Mouse (Mus musculus) MEL (cell line): ENCODE results near the gene Fam155a. TPM values are rescaled to one million over a fixed set of nuclear protein-coding genes. Genes with fewer than 3 reads are reported as not detected.

Source experiments
- DNase-seq: peaks from one replicate; pipeline ENCODE4 v3.0.0; 2011; ENCODE audit warnings: low read depth, low spot score
- H3K27ac ChIP-seq: 2 replicates; pipeline ENCODE4 v1.5.1; 2012; ENCODE audit warnings: low read depth, mild to moderate bottlenecking, control low read depth, low read length, moderate library complexity; ENCODE audit not compliant: control insufficient read depth
- H3K27me3 ChIP-seq, 2 experiments: fragments of 150-350 bp in 1 of 2; sonication (generic) in 1 of 2; 2 replicates each; pipeline ENCODE4 v1.6.1; 2012; ENCODE audit warnings: low read length in 2 of 2, mild to moderate bottlenecking in 2 of 2, improper control_type of control experiment in 1 of 2, moderate library complexity in 1 of 2; ENCODE audit not compliant: insufficient read depth in 2 of 2, control insufficient read depth in 1 of 2
- H3K36me3 ChIP-seq, 2 experiments: 2 replicates each; pipeline ENCODE4 v1.6.1; 2012 to 2014; ENCODE audit warnings: low read length in 2 of 2, improper control_type of control experiment in 1 of 2, inconsistent platforms in 1 of 2, mild to moderate bottlenecking in 1 of 2; ENCODE audit not compliant: insufficient read depth in 2 of 2, control insufficient read depth in 1 of 2
- H3K4me1 ChIP-seq, 2 experiments: fragments of 150-350 bp in 1 of 2; sonication (generic) in 1 of 2; 2 replicates each; pipeline ENCODE4 v1.6.1; 2012; ENCODE audit warnings: low read length in 2 of 2, improper control_type of control experiment in 1 of 2, mild to moderate bottlenecking in 1 of 2; ENCODE audit not compliant: insufficient read depth in 2 of 2, control insufficient read depth in 1 of 2
- H3K4me3 ChIP-seq, 2 experiments: fragments of 150-350 bp in 1 of 2; sonication (generic) in 1 of 2; 2 replicates each; pipeline ENCODE4 v1.5.1; 2012; ENCODE audit warnings: low read depth in 2 of 2, low read length in 2 of 2, mild to moderate bottlenecking in 2 of 2, moderate library complexity in 2 of 2, control low read depth in 1 of 2, improper control_type of control experiment in 1 of 2; ENCODE audit not compliant: control insufficient read depth in 1 of 2, insufficient read depth in 1 of 2
- H3K79me2 ChIP-seq: 2 replicates; pipeline ENCODE4 v1.6.1; 2012; ENCODE audit warnings: mild to moderate bottlenecking, low read length, moderate library complexity; ENCODE audit not compliant: control insufficient read depth, poor library complexity, insufficient read depth
- H3K9ac ChIP-seq: 2 replicates; pipeline ENCODE4 v1.6.1; 2012; ENCODE audit warnings: low read depth, mild to moderate bottlenecking, control low read depth, low read length, moderate library complexity; ENCODE audit not compliant: control insufficient read depth, poor library complexity, severe bottlenecking
- H3K9me3 ChIP-seq: fragments of 150-350 bp; sonication (generic); replicated peaks from 2 replicates; pipeline ENCODE4 v1.6.1; 2012; ENCODE audit warnings: mild to moderate bottlenecking, low read length, improper control_type of control experiment, moderate library complexity; ENCODE audit not compliant: insufficient read depth
- CHD1 ChIP-seq: IDR thresholded peaks from 2 replicates; pipeline ENCODE4 v1.6.1; 2012; ENCODE audit warnings: low read depth, mild to moderate bottlenecking, inconsistent platforms, low read length, improper control_type of control experiment
- CHD2 ChIP-seq: IDR thresholded peaks from 2 replicates; pipeline ENCODE4 v1.6.1; 2011; ENCODE audit warnings: low read length, improper control_type of control experiment
- CTCF ChIP-seq, 3 experiments: IDR thresholded peaks in 2 of 3; conservative IDR thresholded peaks in 1 of 3; 2 replicates each; pipeline ENCODE4 v1.5.1; 2011 to 2012; ENCODE audit warnings: low read length in 3 of 3, low read depth in 2 of 3, mild to moderate bottlenecking in 2 of 3, improper control_type of control experiment in 1 of 3, inconsistent platforms in 1 of 3, mixed read lengths in 1 of 3, moderate library complexity in 1 of 3; ENCODE audit not compliant: control insufficient read depth in 1 of 3, insufficient read depth in 1 of 3, poor library complexity in 1 of 3, severe bottlenecking in 1 of 3
- GATA1 ChIP-seq: IDR thresholded peaks from 2 replicates; pipeline ENCODE4 v1.6.1; 2011; ENCODE audit warnings: low read depth, low read length, improper control_type of control experiment
- HCFC1 ChIP-seq: IDR thresholded peaks from 2 replicates; pipeline ENCODE4 v1.6.1; 2012; ENCODE audit warnings: low read depth, mild to moderate bottlenecking, inconsistent platforms, low read length, improper control_type of control experiment, moderate library complexity
- KAT2A ChIP-seq: conservative IDR thresholded peaks from 2 replicates; pipeline ENCODE4 v1.6.1; 2012; ENCODE audit warnings: low read depth, low read length, improper control_type of control experiment, inconsistent platforms
- MAFK ChIP-seq: IDR thresholded peaks from 2 replicates; pipeline ENCODE4 v1.6.1; 2011; ENCODE audit warnings: low read depth, mild to moderate bottlenecking, low read length, improper control_type of control experiment, borderline replicate concordance
- MAX ChIP-seq: IDR thresholded peaks from 2 replicates; pipeline ENCODE4 v1.6.1; 2011; ENCODE audit warnings: low read length, improper control_type of control experiment
- MXI1 ChIP-seq: IDR thresholded peaks from 2 replicates; pipeline ENCODE4 v1.6.1; 2011; ENCODE audit warnings: mild to moderate bottlenecking, low read depth, low read length, improper control_type of control experiment
- NELFE ChIP-seq: IDR thresholded peaks from 2 replicates; pipeline ENCODE4 v1.6.1; 2011; ENCODE audit warnings: low read depth, low read length, improper control_type of control experiment
- NRF1 ChIP-seq: IDR thresholded peaks from 2 replicates; pipeline ENCODE4 v1.6.1; 2014; ENCODE audit warnings: low read depth, mild to moderate bottlenecking, inconsistent platforms, low read length, improper control_type of control experiment, moderate library complexity; ENCODE audit not compliant: poor library complexity, insufficient read depth, severe bottlenecking
- POLR2AphosphoS5 ChIP-seq: IDR thresholded peaks from 2 replicates; pipeline ENCODE4 v1.6.1; 2012; ENCODE audit warnings: low read depth, borderline replicate concordance, mild to moderate bottlenecking, inconsistent platforms, low read length, moderate library complexity, mixed read lengths
- RAD21 ChIP-seq: IDR thresholded peaks from 2 replicates; pipeline ENCODE4 v1.6.1; 2011; ENCODE audit warnings: mild to moderate bottlenecking, low read depth, low read length, improper control_type of control experiment
- RCOR1 ChIP-seq: IDR thresholded peaks from 2 replicates; pipeline ENCODE4 v1.6.1; 2012; ENCODE audit warnings: low read depth, mild to moderate bottlenecking, inconsistent platforms, low read length, improper control_type of control experiment
- SIN3A ChIP-seq: IDR thresholded peaks from 2 replicates; pipeline ENCODE4 v1.6.1; 2012; ENCODE audit warnings: low read length, improper control_type of control experiment, inconsistent platforms
- SMC3 ChIP-seq: IDR thresholded peaks from 2 replicates; pipeline ENCODE4 v1.6.1; 2011; ENCODE audit warnings: low read depth, low read length, improper control_type of control experiment
- TAL1 ChIP-seq: IDR thresholded peaks from 2 replicates; pipeline ENCODE4 v1.6.1; 2012; ENCODE audit warnings: mild to moderate bottlenecking, inconsistent platforms, low read length, moderate library complexity, mixed read lengths
- TBP ChIP-seq: IDR thresholded peaks from 2 replicates; pipeline ENCODE4 v1.8.0; 2011; ENCODE audit warnings: low read depth, low read length, improper control_type of control experiment
- TCF12 ChIP-seq: IDR thresholded peaks from 2 replicates; pipeline ENCODE4 v1.6.1; 2014; ENCODE audit warnings: low read depth, mild to moderate bottlenecking, inconsistent platforms, low read length, improper control_type of control experiment, moderate library complexity
- ZKSCAN1 ChIP-seq: IDR thresholded peaks from 2 replicates; pipeline ENCODE4 v1.6.1; 2012; ENCODE audit warnings: low read depth, mild to moderate bottlenecking, inconsistent platforms, low read length, improper control_type of control experiment, moderate library complexity
- polyA plus RNA-seq, 2 experiments: library from polyadenylated mRNA; stranded (reverse) in 1 of 2; unstranded in 1 of 2; fragments of >175 nt in 1 of 2; fragments of >200 nt in 1 of 2; gene quantifications; 2 replicates each; pipeline versions ENCODE4 v1.2.1 to v1.2.4; 2012; ENCODE audit warnings: low replicate concordance in 2 of 2, low read depth in 1 of 2; ENCODE audit not compliant: insufficient read length in 2 of 2, insufficient read depth in 1 of 2, missing spikeins in 1 of 2
- total RNA-seq: library from RNA; depleted of rRNA; stranded (reverse); fragments of 300-350 nt; gene quantifications from 2 replicates; pipeline ENCODE4 v1.2.3, GENCODE M21; 2012

Fam155a gene
- total and polyA plus RNA-seq, 3 experiments, result not detected

- Histone ChIP-seq H3K79me2 (no peaks in the 10 kb centered on the region), H3K9ac (no peak overlapping the region), H3K27ac (no peak overlapping the region), H3K36me3 (no peaks in the 10 kb centered on the region), H3K27me3 (no peaks in the 10 kb centered on the region), H3K4me1 (no peaks in the 10 kb centered on the region)
- no peak for DNase-seq
- TF ChIP-seq MXI1, result no peak
- TF ChIP-seq MAX, result no peak
- no peak for TF ChIP-seq CHD1
- TF ChIP-seq POLR2AphosphoS5, result no peak
- no peak for TF ChIP-seq SMC3
- TF ChIP-seq GATA1, result no peak
- no peak for TF ChIP-seq CHD2
- TF ChIP-seq RCOR1, result no peak
- TF ChIP-seq TCF12, result no peak
- no peak for TF ChIP-seq NRF1
- TF ChIP-seq HCFC1, result no peak
- no peak for TF ChIP-seq TBP
- TF ChIP-seq, all 39 proteins: peak for 0
- H3K9me3 ChIP-seq, result no peaks in the 10 kb centered on the region
- no peak overlapping the region for H3K4me3 ChIP-seq
These were observed 310.3 kb downstream of the Fam155a start for GRCm38 (mm10) chr8:9460707-9461106.

DNA sequence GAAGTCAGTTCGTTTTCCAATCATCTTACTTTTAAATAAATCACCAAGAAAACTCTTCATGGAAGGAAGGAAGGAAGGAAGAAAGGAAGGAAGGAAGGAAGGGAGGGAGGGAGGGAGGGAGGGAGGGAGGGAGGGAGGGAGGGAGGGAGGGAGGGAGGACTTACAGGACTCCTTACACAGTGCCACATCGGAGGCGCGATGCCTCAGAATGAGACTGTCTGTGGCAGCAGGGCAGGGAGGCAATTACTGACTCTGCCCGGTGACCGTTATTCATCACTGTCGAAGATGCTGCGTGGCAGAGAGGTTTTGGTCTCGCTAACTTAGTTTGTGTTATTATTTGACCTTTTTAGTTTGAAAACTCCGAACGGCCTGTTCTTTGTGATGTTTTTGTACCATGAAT, 312.3 kb downstream of the Fam155a start:
- Histone ChIP-seq H3K9ac (no peak overlapping the region), H3K36me3 (no peaks in the 10 kb centered on the region), H3K9me3 (no peaks in the 10 kb centered on the region), H3K4me1 (no peaks in the 10 kb centered on the region), H3K27me3 (no peaks in the 10 kb centered on the region), H3K27ac (no peak overlapping the region), H3K79me2 (no peaks in the 10 kb centered on the region), H3K4me3 (no peak overlapping the region)
- TF ChIP-seq TAL1, result no peak
- no peak for TF ChIP-seq MAFK
- no peak for TF ChIP-seq NRF1
- TF ChIP-seq TBP, result no peak
- TF ChIP-seq KAT2A, result no peak
- no peak for TF ChIP-seq SIN3A
- no peak for TF ChIP-seq NELFE
- no peak for TF ChIP-seq ZKSCAN1
- no peak for TF ChIP-seq RAD21
- TF ChIP-seq CTCF (IDR thresholded peaks at IDR 0.05 in 2 of 3, conservative IDR thresholded peaks at IDR 0.05 in 1 of 3; ENCODE audit: control insufficient read depth in 1 of 3, insufficient read depth in 1 of 3, low read depth in 2 of 3, low read length in 3 of 3, poor library complexity in 1 of 3, severe bottlenecking in 1 of 3), result no peak
- TF ChIP-seq CHD2, result no peak
- no peak for DNase-seq
